Mouse (Mus musculus) cerebellum, postnatal 14 days (tissue): ENCODE data around the gene Miga2.
A peak's percentile ranks its signal among the peaks of the same experiment; 100 is the strongest.

Experiments
- DNase-seq, 2 experiments: peaks; one replicate each; pipeline ENCODE4 v3.0.0; 2021; ENCODE audit warnings: mixed read lengths in 2 of 2

Gene Miga2

DNA sequence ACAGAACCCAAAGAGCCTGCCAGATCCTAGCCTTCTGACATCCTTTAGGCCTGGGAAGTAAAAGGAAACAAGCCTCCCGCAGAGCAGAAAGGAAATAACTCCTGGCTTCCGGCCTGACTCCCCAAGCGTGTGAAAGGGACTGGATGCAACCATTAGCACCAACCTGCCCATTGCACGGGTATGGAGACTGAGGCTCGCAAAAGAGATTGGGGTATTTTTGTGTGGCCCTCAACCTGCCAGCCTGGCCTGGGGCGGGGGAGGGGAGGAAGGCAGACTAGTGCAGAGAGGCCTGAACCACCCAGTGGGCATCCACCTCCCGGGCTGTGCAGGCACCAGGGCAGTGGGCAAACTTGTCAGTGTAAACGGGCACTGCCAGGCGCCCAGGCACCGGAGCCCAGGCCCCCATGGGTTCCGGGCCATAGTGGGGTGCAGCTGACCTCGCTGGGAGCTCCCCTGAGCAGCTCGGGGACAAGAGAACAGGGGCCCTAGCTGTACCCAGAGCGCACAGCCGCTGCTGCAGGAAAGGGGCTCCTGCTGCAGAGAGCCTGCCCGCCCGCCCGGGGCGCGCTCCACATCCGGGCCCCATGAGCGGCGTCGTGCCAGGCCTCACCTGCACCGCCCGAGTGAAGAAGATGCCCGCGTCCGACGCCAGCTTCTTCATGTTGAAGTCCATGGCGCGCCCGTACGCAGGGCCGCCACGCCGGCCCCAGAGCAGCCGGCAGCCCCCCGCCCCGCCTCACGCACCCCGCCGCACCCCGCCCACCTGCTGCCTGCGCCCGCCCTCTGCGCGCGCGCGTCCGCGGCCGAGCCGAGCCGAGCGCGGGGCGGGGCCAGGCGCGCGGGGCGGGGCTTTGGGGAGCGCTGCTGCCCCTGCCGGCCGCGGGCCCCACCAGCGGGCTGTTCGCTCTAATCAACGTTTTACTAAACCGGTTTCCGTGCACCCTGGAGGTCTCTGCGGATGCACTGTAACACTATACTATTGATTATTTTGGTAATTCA, 5.2 kb upstream of the Miga2 start, which contains the start of gene Sh3glb2:
Gene Sh3glb2, minus strand, starts transcription at position 805 of the 999 bp plus-strand sequence.
- peak; percentile 93 to 94 for DNase-seq

DNA sequence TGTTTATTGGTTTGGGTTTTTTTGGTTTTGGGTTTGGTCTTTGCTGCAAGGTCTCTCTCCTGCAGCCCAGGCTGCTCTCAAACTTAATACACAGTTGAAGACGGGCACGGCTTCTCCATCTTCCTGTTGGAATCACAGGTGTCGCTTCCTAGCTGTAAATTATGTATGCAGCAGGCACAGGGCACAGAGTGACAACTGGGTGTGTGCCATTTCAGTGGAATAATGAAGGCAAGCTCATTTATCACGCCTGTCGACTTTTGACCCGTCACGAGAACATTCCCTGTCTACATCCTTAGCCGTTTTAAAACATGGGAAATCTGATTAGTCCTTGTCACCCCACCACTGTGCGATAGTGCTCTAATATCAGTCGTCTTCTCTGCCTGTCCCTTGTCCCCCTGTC, 3.4 kb upstream of the Miga2 start:
- no peak for DNase-seq

DNA sequence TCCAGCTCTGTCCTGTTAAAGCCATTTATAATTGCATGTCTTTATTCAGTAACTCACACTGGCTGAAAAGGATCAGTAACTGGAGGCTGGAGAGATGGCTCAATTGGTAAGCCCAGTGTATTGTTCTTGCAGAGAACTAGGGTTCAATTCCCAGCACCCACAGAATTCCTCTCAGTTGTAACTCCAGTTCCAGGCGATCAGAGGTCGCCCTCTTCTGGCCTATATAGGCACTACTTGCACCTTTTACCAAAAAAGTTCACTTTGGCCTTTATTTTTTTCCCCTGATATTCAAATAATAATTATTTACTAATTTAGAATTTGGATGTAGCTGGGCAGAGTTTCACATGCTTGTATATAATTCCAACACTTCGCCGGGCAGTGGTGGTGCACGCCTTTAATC, 1.2 kb upstream of the Miga2 start:
- DNase-seq: no peak

DNA sequence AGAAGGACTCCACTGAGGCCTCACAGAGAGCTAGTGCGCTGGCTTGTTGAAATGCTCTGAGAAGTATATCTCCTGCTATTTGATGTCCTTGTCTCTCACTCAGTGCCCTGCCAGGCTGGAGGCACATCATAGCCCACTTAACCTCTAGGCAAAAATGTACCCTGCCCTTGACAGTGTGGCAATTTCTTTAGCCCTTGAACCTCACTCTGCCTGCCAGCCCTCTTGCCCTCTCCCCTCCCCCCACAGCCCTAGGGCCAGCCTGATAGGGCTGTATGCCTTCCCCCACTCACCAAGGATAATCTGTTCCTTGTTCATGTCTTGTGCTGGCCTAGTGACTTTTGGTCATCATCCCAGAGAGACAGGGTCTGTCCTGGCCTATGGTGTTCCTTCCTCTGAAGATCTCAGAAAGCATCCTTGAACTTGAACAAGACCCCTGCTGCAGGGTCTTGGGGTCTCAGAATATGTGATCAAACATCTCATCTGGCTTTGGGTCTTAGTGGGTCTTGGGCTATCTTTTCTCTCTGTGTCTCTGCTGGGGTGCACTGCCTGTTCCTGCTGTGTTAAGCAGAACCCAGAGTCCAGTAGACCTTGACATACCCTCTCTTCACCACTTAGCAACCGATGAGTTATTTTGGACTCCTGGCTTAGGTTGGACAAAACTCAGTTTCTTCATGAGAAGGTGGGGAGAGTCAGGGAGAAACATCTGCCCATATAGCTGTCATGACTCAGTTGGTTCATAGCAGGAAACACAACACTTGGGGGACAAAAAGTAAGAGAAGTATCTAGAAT, 1.4 kb downstream of the Miga2 start:
- no peak for DNase-seq

DNA sequence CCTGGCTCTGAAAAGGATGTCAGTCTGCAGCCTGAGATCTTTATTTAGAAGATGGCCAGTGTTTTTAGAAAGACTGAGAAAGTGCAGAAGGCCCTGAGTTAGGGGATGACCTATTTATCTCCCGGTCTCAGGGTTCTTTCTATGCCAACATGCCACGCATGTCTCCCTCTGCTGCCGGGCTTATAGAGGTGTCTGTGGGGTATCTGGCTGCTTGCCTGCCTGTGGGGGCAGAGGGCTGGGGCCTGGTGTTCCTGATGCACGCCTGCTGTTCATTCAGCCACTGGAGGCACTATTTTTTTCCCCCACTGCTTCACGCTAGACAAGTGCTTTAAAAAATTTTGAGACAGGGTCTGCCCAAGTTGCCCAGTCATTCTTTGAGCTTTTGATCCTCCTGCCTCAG, 2.2 kb downstream of the Miga2 start:
- peak in 1 of 2 experiments; percentile 44 for DNase-seq

DNA sequence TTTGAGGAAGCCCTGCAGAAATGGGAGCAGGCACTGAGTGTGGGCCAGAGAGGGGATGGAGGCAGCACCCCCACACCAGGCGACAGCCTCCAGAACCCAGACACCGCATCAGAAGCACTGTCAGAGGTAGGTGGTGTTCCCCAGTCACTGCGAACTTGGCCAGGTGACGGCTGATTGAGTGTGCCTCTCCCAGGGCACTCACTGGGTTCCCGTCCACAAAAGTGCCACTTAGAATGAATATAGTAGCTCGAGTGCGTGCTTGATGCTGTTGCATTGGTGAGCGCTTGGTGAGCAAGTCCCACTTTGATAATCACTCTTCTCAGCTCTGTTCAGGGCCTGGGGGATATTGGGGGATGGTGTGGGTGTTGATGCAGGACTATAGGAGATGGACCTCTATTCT, 7.5 kb downstream of the Miga2 start:
- DNase-seq: no peak

DNA sequence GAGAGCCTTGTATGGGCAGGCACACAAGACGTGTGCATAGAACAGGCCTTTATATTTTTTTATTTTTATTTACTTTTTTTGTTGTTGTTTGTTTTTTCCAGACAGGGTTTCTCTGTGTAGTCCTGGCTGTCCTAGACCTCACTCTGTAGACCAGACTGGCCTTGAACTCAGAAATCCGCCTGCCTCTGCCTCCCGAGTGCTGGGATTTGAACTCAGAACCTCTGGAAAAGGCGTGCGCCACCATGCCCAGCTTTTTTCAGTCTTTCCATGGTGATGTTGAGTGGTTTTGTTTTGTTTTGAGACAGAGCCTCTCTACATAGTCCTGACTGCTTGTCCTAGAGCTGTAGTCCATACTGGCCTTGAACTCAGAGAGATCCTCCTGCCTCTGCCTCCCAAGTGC, 8.7 kb downstream of the Miga2 start:
- no peak for DNase-seq

DNA sequence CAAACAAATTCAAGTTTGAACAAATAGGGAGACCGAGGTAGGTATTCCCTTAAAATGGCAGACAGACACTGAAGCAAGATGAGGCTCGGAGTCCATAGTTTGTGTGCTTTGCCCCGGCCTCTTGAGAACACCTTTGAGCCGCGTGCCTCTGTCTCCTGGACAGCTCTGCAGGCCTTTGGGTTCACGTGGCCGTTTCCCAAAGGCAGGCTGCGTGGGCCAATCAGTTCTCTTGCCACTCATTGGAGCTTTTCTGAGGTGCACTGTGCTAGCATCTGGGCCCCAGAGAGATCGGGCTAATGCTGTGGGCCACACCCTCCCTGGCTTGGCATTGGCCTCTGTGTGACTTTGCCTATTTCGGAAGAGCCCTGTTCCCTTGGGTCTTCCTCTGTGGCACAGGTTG, 11.9 kb downstream of the Miga2 start:
- no peak for DNase-seq

DNA sequence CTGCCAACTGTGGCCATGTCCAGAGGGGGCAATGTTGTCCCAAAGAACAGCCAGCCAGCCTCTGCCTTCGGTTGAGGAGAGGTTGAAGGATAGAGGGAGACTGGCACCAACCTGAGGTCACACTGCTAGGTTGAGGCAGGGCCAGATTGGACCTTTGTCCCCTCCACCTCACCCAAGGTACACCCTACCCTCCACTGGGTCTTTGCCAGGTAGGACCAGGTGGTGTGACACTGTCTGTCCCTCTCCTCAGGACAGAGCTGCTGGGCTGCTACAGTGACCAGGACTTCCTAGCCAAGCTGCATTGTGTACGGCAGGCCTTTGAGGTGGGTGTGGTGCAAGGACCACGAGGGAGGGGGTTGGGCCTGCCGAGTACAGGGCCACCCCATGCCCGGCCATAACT, 13.7 kb downstream of the Miga2 start:
- DNase-seq: no peak

DNA sequence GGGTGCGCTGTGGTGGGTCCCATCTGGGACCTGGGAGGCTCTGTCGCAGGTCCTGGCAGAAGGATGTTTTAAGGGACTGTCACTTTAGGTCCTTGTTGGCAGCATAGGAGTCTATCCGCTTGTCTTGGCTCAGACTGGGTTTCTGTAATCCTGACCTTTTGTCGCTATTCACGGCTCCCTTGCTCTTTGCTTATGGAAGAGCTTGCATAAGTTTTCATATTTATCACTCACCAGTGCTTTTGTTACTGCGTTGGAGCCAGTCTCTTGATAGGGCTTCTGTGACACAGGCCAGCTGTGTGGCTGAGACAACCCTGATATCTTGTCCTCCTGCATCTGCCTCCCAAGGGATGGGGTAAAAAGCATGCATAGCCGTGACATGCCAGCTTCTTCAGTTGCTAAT, 15.3 kb downstream of the Miga2 start:
- no peak for DNase-seq

DNA sequence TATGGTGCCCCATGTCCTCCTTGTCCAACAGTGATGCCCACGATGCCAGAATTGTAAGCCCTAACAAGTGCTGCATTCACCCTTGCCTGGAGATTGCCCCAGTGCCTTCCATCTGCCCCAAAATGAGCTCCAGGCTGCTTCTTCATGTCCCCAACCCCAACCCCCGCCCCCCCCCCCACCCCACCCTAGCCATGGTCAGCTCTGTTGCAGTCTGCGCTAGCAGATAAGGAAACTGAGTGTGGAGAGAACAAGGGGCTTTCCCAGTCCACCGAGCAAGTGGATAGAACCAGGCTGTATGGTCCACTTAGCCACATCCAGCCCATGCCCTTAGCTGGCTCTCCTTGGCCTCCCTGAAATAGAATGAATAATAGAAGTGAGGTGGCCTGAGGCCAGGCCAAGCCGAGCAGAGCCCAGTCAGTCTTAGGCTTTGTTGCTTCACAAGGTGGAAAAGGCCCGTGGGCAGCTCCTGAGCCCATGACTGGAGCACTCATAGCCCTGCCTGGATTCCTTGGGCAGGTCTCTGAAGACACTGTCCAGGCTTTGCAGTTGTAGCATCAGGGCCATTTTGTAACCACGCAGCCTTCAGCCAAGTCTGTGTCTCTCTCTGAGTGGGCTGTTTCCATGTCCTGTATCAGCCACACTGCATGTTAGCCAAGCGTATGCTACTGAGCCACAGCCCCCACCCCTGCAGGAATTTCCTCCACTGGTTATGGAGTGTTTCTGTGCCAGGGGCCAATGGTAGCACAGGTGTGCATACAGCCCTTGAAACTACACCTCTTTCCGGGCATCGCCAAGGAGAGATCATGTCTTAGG, 16.7 kb downstream of the Miga2 start:
- DNase-seq: no peak

DNA sequence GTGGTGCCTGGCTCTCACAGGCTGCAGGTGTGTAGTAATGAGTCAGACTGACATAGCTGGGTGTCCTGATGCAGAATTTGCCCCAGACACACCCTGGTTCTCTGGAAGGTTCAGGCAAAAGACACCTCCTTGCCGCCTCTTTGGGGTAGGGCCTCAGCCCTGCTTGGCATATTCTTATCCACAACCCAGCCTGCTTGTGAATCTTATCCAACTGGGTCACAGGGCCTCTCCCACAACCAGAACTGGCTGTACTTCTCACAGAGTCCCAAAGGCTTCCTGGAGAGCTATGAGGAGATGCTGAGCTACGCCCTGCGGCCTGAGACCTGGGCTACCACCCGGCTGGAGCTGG, 17.3 kb downstream of the Miga2 start:
- no peak for DNase-seq

DNA sequence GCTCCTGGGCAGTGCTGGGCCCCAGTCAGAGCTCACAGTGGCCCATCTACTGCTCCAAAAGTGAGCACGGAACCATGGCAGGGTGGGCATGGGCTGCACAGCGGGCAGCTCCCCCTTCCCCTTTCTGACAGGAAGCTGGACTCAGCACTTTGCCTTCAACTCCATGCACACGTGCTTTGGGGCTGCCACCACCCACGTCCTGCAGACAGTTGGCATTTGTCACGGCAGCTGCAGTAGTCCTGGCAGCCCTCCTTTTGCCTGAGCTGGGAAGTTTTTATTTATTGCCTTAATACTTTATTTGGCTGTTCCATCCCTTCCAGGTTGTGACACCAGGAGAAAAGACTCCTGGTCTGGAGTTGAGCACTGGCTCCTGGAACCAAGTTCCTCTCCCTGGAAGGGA, 20.8 kb downstream of the Miga2 start:
- no peak for DNase-seq

DNA sequence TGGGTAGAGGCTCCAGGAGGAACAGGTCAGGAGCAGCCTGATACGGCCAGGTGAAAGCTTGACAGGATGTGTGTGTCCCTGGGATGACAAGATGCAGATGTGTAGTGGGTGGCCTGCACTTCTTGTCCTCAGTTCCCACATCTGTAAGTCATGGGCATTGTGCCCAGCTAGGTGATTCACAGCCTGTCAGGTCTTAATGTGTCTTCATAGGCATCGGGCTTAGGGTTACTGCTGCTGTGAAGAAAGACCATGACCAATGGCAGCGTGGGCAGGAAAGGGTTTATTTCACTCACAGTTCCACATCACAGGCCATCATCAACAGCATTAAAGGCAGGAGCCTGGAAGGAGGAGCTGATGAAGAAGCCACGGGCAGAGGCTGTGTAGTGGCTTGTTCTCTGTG, 21.6 kb downstream of the Miga2 start:
- DNase-seq: no peak

DNA sequence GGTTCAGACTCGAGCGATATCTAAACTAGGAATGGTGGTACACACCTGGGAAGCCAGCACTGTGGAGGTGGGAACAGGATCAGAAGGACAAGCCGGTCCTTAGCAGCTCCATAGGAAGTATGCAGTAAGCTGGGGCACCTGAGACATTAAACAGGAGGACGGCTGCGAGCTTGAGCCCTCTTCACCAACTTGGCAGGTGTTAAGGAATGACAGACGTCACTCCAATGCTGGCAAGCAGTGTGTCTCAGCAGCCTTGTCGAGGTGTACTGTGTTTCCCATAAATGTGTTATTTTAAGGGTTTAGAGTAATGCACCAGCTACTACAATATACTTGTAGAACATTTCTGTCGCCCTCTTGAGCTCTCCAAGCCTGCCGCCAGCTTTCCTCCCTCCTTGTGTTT, 22.9 kb downstream of the Miga2 start:
- DNase-seq: no peak

DNA sequence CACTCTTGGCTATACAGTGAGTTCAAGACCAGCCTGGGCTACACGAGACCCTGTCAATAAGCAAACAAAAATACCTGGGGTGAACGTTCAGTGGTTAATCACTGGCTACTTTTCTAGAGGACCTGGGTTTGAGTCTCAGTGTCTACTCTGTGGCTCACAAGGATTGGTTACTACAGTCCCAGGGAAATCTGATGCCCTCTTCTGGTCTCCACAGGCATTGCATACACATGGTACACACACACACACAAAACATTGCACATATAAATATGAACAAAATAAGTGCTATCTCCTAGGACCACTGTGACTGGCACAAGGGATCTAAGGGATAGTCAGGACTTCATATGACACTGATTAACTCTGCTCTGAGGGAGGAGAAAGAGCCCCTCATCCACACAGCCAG, 25.0 kb downstream of the Miga2 start:
- no peak for DNase-seq

DNA sequence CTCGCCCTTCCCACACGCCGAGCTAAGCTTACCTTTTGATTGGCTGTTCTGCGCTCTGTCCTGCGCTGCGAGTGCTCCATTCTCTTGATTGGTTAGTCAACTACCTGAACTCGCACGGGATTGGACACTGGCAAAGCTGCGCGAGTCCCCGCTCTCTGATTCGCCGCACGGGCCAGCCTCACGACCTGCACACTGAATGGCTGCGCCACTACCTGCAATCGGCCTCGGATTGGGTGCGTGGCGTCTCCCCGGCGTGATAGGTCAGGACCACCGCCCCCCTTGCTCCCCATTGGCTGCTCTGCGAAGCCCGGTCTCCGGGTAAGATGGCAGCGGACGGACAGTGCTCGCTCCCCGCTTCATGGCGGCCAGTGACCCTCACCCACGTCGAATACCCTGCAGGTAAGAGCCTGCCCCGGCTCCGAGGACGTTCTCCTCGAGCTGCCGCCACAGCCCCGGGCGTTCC, 28.1 kb downstream of the Miga2 start, which contains the start of gene Dolpp1:
Gene Dolpp1, plus strand, starts transcription at position 141 of the 463 bp plus-strand sequence.
- peak; percentile 97 for DNase-seq

DNA sequence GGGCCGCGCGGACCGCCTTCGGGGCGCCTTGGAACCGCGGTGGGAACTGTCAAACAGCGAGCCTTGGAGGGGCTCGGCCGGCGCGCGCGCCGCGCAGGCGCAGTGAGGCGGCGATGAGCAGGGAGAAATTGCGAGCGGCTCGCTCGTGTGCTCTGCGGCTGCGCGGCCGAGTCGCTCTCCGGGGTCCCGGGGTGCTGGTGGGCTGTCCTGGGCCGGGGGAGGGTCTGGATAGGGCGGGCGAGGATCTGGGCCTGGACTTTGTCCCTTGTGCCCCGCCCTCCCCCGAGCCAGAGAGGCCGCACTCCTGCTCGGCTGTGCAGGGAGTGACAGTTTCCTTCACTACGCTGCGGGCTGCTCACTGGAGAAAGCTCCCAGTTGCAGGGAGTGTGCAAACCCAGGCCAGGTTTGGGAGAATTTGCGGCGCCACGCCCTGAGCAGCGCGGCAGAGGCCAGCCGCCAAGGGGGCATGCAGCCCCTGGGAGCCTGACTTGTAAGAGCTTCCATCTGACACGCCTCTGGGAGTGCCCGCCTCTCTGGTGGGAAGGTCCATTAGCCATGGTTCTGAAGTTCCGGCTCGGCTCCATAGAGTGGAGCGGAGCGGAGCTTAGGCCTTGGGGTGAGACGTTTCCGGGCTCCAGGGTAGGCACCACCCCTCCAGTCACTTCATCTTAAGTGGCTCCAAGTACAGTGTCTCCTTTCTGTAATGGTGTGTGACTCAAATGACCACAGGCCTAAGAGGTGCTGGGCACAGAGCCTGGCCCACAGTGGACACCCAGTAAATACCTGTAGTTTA, 28.7 kb downstream of the Miga2 start:
- DNase-seq: peak; percentile 88 to 90

DNA sequence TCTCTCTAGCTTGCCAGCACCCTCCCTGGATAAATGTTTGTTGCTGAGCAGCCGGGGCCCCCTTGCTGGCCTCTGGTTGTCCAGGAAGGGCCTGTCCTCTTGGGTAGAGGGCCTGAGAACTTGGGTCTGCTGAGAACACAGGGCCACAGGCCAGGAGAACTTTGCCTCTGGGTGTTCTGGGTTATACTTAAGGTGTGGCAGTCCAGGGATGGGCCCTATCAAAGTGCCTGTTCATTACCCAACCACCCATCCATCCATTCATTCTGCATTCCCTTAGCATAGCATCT, 29.3 kb downstream of the Miga2 start:
- DNase-seq: no peak

DNA sequence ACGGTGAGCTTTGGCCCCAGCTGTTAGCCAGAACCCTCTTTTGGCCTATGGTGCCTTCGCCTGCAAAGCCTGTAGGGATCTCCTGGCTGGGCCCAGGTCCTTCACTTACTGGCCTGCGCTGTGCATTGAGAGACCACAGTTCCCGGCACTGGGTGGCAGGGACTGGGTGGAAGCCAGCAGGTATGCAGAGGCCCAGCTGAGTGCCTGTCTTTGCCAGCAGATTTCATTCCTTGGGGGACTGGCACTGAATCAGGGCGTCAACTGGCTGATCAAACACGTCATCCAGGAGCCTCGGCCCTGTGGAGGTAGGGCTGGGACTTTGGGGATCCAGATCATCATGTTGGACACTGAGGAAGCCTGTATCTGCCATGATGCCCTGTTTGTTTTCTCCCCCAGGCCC, 31.7 kb downstream of the Miga2 start:
- no peak for DNase-seq

DNA sequence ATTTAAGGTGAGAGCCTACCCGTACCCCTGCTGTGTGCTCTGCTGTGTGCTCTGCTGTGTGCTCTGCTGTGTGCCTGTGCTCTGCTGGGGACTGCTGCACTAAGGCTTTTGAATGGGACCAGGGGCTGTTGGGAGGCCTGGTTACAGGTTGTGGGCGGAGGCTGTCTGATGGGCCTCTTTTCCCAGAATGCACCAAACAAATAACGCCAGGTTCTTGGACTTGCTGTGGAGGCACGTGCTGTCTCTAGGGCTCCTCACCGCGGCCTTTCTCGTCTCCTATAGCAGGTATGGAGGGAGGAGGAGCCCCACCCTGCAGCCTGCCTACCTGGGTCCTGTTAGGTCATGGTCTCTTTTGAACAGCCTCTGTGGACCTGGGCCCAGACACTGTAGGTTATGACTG, 32.2 kb downstream of the Miga2 start:
- no peak for DNase-seq

DNA sequence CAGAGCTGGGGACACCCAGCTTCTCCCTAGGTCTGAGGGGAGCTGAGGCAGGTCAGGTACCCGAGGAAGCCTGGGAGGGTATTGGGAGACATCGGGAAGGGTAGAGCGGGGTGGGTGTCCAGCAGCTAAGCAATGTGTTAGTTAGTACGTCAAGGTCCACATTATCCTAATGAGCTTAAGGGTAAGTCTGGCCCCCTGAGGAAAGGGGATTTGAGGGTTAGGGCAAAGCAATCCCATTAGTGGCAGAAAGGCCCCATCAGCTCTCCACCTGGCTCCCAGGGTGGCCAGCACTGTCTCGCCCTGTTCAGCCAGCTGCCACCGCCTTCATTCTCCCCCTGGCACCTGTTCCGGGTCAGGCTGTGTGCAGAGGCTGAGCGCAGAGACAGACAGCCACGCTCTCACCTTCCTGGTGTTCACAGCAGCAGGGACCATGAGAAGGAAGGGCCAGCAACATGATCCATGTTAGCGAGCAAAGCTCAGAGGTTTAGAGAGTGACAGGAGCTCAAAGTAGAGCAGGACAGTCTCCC, 34.0 kb downstream of the Miga2 start:
- no peak for DNase-seq
